Mouse (Mus musculus) intestine, embryonic 14.5 days (tissue): ENCODE data around the gene Des. TPM values are rescaled to one million over a fixed set of nuclear protein-coding genes. Genes with fewer than 3 reads are reported as not detected.

Experiments used
- ATAC-seq: fragments of 200-750 bp; cut with Nextera tagmentation; replicated peaks from 2 replicates; pipeline ENCODE4 v1.8.0; 2017; ENCODE audit warnings: low read depth, moderate number of reproducible peaks, moderate TSS enrichment, moderate library complexity; ENCODE audit not compliant: low FRiP score, low TSS enrichment
- DNase-seq: peaks from one replicate; pipeline ENCODE4 v3.0.0-alpha.2; 2018; ENCODE audit warnings: low spot score
- H3K27ac ChIP-seq: fragments of 300-500 bp; sonication (generic); 2 replicates; pipeline ENCODE4 v1.5.1; 2014; ENCODE audit warnings: low read depth, mild to moderate bottlenecking, control low read depth
- H3K27me3 ChIP-seq: fragments of 300-500 bp; sonication (generic); replicated peaks from 2 replicates; pipeline ENCODE4 v1.6.1; 2014; ENCODE audit warnings: low read length, control low read depth; ENCODE audit not compliant: control insufficient read depth, insufficient read depth
- H3K36me3 ChIP-seq: fragments of 300-500 bp; sonication (generic); 2 replicates; pipeline ENCODE4 v1.6.1; 2014; ENCODE audit warnings: low read length, control low read depth; ENCODE audit not compliant: control insufficient read depth, insufficient read depth
- H3K4me1 ChIP-seq: fragments of 300-500 bp; sonication (generic); replicated peaks from 2 replicates; pipeline ENCODE4 v1.6.1; 2014; ENCODE audit warnings: low read length, control low read depth, mixed read lengths; ENCODE audit not compliant: control insufficient read depth, insufficient read depth
- H3K4me2 ChIP-seq: fragments of 300-500 bp; sonication (generic); 2 replicates; pipeline ENCODE4 v1.6.1; 2014; ENCODE audit warnings: low read length
- H3K4me3 ChIP-seq: fragments of 300-500 bp; sonication (generic); 2 replicates; pipeline ENCODE4 v1.5.1; 2014; ENCODE audit warnings: low read depth, low read length, control low read depth, mixed read lengths
- H3K9ac ChIP-seq: fragments of 300-500 bp; sonication (generic); 2 replicates; pipeline ENCODE4 v1.6.1; 2014; ENCODE audit warnings: mild to moderate bottlenecking, low read length
- H3K9me3 ChIP-seq: fragments of 300-500 bp; sonication (generic); 2 replicates; pipeline ENCODE4 v1.6.1; 2016; ENCODE audit warnings: low read length, control low read depth; ENCODE audit not compliant: control insufficient read depth
- WGBS: fragments of 180-500 bp; shearing (Covaris S2); extraction: QIAGEN DNeasy Blood & Tissue Kit; methylation state at CpG from one replicate; pipeline ENCODE4 v1.1.7; 2014; 5-methylcytosine and 5-hydroxymethylcytosine counted together
- polyA plus RNA-seq: library from polyadenylated mRNA; unstranded; fragments of >200 nt; fragmentation: Nextera tagmentation; extraction: Ambion mirVana; gene quantifications from 2 replicates; pipeline ENCODE4 v1.2.1, GENCODE M21; 2014

Gene Des
- polyA plus RNA-seq, 1 experiment from 2014 or later: 73.2 TPM

GRCm38 (mm10) chr1:75342874-75343416, 17.2 kb upstream of the Des start:
- Histone ChIP-seq H3K27me3 (no peaks in the 10 kb centered on the region), H3K27ac (no peak overlapping the region), H3K4me3 (no peak overlapping the region), H3K36me3 (no peaks in the 10 kb centered on the region), H3K4me2 (no peak overlapping the region), H3K9me3 (no peaks in the 10 kb centered on the region), H3K4me1 (peaks cover 38% of the 10 kb centered on the region), H3K9ac (no peak overlapping the region)
- DNase-seq (peak; percentile 82), ATAC-seq (no peak)
- WGBS: 1% methylated on average over 8 of the region's 8 CpGs

GRCm38 (mm10) chr1:75344291-75345035, 15.7 kb upstream of the Des start:
- Histone ChIP-seq H3K27ac (0 out of 2 replicates have a peak overlapping the region, but pooled peaks have one; percentile 23), H3K9ac (no peak overlapping the region), H3K4me1 (peaks cover 26% of the 10 kb centered on the region), H3K4me3 (no peak overlapping the region), H3K9me3 (no peaks in the 10 kb centered on the region), H3K27me3 (no peaks in the 10 kb centered on the region), H3K4me2 (no peak overlapping the region), H3K36me3 (no peaks in the 10 kb centered on the region)
- ATAC-seq (no peak), DNase-seq (no peak)
- WGBS: 20% methylated on average over 15 of the region's 15 CpGs

- H3K36me3 ChIP-seq: no peaks in the 10 kb centered on the region
- no peak overlapping the region for H3K4me3 ChIP-seq
- H3K4me1 ChIP-seq: peaks cover 23% of the 10 kb centered on the region
- no peaks in the 10 kb centered on the region for H3K27me3 ChIP-seq
- ATAC-seq (no peak), DNase-seq (no peak)
- H3K4me2 ChIP-seq: no peak overlapping the region
- no peak overlapping the region for H3K27ac ChIP-seq
- H3K9me3 ChIP-seq: no peaks in the 10 kb centered on the region
- 47% methylated on average over 20 of the region's 20 CpGs for WGBS
- H3K9ac ChIP-seq: no peak overlapping the region
Measured at GRCm38 (mm10) chr1:75345036-75345935, 14.8 kb upstream of the Des start.

- no peak for DNase-seq
- Histone ChIP-seq H3K9ac (no peak overlapping the region), H3K27me3 (no peaks in the 10 kb centered on the region), H3K4me2 (no peak overlapping the region), H3K36me3 (no peaks in the 10 kb centered on the region), H3K4me3 (no peak overlapping the region), H3K9me3 (no peaks in the 10 kb centered on the region), H3K27ac (no peak overlapping the region), H3K4me1 (peaks cover 23% of the 10 kb centered on the region)
- WGBS: 64% methylated on average over 5 of the region's 5 CpGs
- ATAC-seq: no peak
Measured at GRCm38 (mm10) chr1:75347279-75347678, 12.8 kb upstream of the Des start.

- ATAC-seq (no peak), DNase-seq (no peak)
- Histone ChIP-seq H3K4me3 (no peak overlapping the region), H3K36me3 (no peaks in the 10 kb centered on the region), H3K4me2 (no peak overlapping the region), H3K27me3 (no peaks in the 10 kb centered on the region), H3K9ac (no peak overlapping the region), H3K9me3 (no peaks in the 10 kb centered on the region), H3K27ac (peak overlapping the region; percentile 5; the same call in 1 of the 2 replicates), H3K4me1 (peaks cover 18% of the 10 kb centered on the region)
- 35% methylated on average over 5 of the region's 5 CpGs for WGBS
Measured at GRCm38 (mm10) chr1:75349275-75349674, 10.9 kb upstream of the Des start.

- H3K4me3 ChIP-seq: no peak overlapping the region
- H3K9ac ChIP-seq: no peak overlapping the region
- WGBS: 77% methylated on average over 7 of the region's 7 CpGs
- peaks cover 3% of the 10 kb centered on the region; the same call in 1 of the 2 replicates for H3K4me1 ChIP-seq
- no peak overlapping the region for H3K4me2 ChIP-seq
- no peaks in the 10 kb centered on the region for H3K9me3 ChIP-seq
- DNase-seq (no peak), ATAC-seq (no peak)
- peaks cover 6% of the 10 kb centered on the region; the same call in 1 of the 2 replicates for H3K27me3 ChIP-seq
- no peak overlapping the region for H3K27ac ChIP-seq
- no peaks in the 10 kb centered on the region for H3K36me3 ChIP-seq
Measured at GRCm38 (mm10) chr1:75357261-75357660, 2.9 kb upstream of the Des start.

GRCm38 (mm10) chr1:75358009-75358408, 2.1 kb upstream of the Des start:
- Histone ChIP-seq H3K4me3 (no peak overlapping the region), H3K27ac (no peak overlapping the region), H3K27me3 (peaks cover 6% of the 10 kb centered on the region; the same call in 1 of the 2 replicates), H3K9ac (no peak overlapping the region), H3K4me2 (no peak overlapping the region), H3K36me3 (0 out of 2 replicates have a peak, but pooled peaks cover under 1% of the 10 kb centered on the region), H3K9me3 (no peaks in the 10 kb centered on the region), H3K4me1 (peaks cover 3% of the 10 kb centered on the region; the same call in 1 of the 2 replicates)
- no peak for ATAC-seq
- WGBS: 86% methylated on average over 4 of the region's 4 CpGs
- no peak for DNase-seq

GRCm38 (mm10) chr1:75359346-75359745, 783 bp upstream of the Des start:
- WGBS: 40% methylated on average over 13 of the region's 13 CpGs
- Histone ChIP-seq H3K4me2 (no peak overlapping the region), H3K9ac (no peak overlapping the region), H3K9me3 (no peaks in the 10 kb centered on the region), H3K27me3 (peaks cover 6% of the 10 kb centered on the region; the same call in 1 of the 2 replicates), H3K4me3 (no peak overlapping the region), H3K4me1 (peaks cover 3% of the 10 kb centered on the region; the same call in 1 of the 2 replicates), H3K27ac (peak overlapping the region; percentile 81), H3K36me3 (0 out of 2 replicates have a peak, but pooled peaks cover 7% of the 10 kb centered on the region)
- no peak for DNase-seq
- ATAC-seq: no peak
